Mouse (Mus musculus): Measurements from ENCODE around the gene Vps25.
A peak's percentile ranks its signal among the peaks of the same experiment; 100 is the strongest.

Gene Vps25

DNA sequence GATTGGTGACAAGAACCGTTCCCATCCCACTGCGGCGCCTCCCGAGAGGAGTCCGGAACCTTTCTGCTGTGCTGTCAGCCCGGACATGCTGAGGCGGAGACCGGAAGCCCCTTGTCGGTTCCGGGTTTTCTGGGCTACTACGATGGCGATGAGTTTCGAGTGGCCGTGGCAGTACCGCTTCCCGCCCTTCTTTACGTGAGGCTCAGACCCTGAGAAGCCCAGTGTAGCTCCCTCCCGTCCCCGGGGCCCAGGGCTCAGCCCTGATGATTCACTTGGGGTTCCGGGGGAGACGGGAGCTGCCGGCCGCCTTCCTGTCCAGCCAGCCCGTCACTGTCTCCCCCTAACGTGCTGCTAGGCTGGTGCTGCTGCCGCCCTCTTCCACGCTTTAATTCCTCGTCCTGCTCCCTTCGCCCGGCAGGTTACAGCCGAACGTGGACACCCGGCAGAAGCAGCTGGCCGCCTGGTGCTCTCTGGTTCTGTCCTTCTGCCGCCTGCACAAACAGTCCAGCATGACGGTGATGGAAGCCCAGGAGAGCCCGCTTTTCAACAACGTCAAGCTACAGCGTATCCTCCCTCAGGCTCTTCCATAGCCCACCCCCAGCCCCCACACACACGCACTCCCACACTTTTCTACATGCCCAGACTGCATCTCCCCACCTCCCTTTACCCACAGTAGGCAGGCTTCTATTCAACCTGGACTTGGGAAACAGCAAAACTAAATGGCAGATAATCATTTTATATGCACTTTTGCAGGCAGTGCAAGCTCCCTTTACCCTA, at the start of gene Vps25:
Vps25 (plus strand) TSS at position 95 of the 777 bp plus-strand sequence.
- DNase-seq: peak; percentile 87

GRCm38 (mm10) chr11:101211970-101212369, 41.5 kb upstream of the Vps25 start:
- peak; percentile 46 for DNase-seq

- DNase-seq: no peak
Measured at GRCm38 (mm10) chr11:101216936-101217335, 36.6 kb upstream of the Vps25 start.

DNA sequence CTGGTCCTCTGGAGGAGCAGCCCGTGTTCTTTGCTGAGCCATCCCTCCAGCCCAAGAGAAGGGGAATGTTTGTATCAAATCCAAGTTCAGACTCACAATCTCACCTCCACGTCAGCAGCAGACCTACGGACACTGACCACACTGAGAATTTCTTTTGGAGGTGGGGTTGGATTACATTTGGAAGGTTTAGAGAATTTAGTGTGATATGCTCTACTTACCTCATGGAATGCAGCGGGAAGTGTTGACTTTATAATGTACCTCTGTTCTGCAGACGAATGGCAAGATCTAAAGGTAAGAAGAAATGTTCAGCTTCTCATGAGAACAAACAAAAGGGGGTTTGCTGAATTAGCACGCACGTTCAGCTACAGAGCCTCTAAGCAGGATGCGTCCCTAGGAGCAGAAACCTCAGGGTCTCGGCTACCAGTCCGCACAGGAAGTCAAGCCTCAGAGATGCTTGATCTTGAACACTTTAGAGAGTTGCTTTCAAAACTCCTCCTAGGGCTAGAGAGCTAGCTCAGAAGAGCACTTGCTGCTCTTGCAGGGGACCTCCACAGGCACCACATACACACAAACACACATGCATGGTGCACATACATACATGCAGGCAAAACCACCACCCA, 35.0 kb upstream of the Vps25 start:
- DNase-seq: no peak

- DNase-seq: no peak
Measured at GRCm38 (mm10) chr11:101220853-101221252, 32.7 kb upstream of the Vps25 start.

DNA sequence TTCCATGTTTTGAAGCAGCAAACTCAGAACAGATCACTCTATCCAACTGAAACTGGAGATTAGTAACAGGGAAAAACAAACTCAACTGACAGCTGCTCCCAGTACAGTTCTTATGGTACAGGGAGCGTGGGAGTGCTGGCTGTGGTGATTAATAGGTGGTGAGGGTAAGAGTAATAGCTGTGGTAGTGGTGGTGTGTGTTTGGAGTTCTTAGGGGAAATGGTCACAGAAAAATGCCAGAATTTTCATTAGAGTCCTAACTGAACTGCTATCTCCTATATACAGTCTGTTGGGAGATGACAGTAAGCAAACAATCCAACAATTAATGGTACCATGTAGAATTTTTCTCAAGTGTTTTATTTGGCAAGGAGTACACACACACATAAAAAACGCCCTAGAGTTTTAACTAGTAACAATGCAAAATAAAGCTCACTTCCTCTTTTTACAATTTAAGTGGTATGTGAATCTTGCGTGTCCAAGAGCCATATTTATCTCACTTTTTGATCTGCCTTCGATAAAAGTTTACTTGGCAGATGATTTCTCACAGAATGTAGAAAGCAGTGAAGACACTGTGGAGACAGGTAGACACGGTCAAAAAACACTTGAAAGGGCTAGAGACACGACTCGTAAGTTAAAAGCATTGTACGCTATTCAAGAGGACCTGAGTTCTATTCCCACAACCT, 32.1 kb upstream of the Vps25 start:
- DNase-seq: no peak

DNA sequence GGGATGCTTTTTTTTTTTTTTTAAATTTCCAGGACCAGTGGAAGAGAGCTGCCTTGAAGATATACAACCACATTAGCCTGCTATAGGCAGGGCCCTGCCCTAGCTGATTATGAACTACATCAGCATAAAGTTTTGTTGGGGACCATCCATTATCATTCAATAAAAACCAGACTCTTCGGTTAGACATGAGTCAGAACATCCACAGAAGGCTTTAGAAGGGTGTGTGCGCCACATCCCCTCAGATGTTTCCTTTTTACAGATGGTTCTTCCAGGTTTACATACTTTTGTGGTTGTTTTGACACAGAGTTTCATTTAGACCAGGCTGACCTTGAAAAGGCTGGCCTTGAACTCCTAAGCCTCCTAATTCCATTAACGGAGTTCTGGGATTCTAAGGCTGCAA, 29.2 kb upstream of the Vps25 start:
- DNase-seq: no peak

- peak; percentile 15 for DNase-seq
Measured at GRCm38 (mm10) chr11:101225331-101226064, 28.0 kb upstream of the Vps25 start.

- DNase-seq: peak; percentile 93
Measured at GRCm38 (mm10) chr11:101226065-101226701, 27.3 kb upstream of the Vps25 start, which contains the start of gene Ezh1. Gene Ezh1 (minus strand): TSS chr11:101226463.

- peak; percentile 63 for DNase-seq
Measured at GRCm38 (mm10) chr11:101229361-101229900, 24.1 kb upstream of the Vps25 start.

DNA sequence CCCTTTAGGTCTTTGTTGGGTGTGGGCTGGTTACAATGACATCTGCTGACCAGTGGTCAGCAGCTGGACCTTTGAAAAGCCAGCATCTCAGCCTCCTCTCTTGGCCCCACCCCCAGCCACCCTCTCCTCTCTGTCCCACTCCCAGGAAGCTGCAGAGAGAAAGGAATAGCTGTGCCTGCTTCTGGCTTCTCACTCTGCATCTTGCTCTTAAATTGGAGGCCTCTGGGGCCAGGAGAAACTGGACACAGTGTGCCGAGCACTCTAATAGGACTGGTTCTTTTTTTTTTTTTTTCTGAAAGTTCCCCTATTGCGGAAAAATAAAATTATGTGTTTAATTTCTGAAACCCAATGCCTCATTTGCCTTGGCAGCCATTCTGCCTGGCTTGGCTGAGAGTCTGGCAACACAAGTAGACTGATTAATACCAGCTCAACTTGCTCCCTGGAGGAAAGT, 23.4 kb upstream of the Vps25 start:
- peak; percentile 64 for DNase-seq

DNA sequence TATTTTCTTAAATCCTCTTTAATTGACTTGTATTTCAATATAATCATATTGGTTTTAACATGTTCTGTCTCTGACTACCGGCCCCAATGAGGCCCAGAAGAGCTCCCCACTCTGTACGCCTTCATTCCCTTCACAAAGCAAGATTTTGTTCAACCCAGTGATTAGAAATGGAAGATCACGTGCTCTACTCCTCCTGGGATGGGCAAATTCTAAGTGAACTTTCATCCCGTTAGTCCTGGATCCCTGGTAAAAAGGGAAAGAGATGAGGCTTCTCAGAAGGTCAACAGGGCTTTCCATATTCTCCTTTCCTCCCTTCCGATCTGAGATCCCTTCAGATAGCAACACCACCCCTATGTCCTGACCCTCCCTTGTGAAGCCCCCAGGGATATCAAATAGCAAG, 23.0 kb upstream of the Vps25 start:
- no peak for DNase-seq

DNA sequence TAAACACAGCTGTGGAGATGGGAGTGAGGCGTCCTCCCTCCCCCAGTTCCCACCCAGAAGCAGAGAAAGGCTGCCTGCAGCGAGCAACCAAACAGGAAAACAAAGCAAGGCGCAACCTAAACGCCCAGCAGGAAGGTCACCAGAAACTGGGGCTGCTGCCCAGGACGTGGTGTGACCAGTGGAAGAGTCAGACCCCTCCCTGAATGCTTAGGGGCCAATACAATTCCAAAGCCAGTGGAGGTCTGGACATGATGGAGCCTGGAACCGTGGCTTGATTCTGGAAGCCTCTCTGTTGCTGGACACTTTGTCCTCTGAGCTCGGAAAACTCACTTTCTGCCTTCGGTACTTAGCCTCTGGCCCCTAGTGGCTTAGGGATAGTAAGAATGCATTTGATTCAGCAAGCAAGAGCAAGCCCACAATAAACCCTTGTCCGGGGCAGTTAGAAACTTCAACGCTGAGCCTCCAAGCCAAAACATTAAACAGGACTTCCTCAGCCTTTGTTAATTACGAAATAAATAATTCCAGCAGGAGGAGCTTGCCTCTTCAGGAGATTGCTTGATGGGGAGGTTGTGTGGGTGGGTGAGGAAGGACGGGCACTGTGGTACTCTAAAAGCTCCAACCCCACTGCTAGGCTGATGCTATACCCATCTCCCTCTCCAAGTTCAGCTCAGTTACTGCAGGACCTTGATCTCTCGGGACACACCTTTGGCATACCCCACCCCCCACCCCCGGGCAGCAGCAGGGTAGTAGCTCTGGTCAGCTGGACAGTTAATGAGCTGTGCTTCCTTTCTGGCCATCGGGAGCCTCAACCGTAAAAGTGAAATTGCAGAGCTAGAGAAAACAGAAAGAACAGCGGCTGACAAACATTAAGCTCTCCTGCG, 22.3 kb upstream of the Vps25 start:
- peak; percentile 80 for DNase-seq

DNA sequence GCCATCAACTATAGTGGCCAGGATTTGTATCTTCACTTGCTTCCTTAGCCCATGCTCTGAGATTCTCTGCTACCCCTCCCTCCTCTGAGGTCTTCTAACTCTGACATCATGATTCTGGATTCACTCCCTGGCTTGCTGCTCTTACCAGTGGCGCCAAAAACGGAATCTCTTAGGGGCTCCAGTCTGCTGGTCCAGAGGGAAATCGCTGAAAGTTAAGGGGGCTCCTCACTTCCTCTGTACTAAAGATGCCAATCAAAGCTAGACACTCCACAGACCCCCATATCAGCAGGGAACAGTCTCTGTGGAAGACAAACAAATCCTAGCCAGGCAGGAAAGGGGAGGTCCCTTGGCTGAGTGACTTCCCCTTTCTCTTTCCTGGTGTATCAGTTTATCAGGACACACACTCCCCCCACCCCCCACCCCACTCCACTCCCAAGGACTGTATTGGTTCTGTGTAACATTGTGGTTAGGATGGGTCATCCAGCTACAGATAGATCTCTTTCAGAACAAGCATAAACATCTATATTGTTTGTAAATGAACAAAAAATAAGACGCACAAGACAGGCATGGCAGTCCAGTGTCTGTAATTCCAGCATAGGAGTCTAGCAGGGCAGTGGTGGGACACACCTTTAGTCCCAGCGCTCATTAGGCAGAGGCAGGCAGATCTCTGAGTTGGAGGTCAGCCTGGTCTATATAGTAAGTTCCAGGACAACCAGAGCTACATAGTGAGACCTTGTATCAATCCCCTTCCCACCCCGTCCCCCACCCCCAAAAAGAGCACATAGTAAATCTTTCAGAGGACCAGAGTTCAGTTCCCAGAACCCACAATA, 21.3 kb upstream of the Vps25 start:
- DNase-seq: peak; percentile 64

DNA sequence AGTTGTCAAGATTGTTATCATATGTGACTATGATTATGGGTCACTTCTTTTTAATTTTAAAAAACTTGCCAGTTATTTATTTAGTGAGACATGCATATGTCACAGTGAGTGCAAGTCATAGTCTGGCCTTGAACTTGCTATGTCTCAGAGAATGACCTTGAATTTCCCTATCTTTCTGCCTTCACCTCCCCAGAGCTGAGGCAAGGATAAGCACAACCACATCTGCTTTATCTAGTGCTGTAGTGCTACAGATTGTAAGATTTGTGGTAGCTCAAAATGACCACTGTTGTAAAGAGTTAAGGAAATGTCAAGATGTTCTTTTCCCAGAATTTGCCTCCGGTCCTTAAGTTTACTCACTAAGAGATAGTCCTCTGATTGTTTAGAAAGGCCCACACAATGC, 20.3 kb upstream of the Vps25 start:
- DNase-seq: no peak

DNA sequence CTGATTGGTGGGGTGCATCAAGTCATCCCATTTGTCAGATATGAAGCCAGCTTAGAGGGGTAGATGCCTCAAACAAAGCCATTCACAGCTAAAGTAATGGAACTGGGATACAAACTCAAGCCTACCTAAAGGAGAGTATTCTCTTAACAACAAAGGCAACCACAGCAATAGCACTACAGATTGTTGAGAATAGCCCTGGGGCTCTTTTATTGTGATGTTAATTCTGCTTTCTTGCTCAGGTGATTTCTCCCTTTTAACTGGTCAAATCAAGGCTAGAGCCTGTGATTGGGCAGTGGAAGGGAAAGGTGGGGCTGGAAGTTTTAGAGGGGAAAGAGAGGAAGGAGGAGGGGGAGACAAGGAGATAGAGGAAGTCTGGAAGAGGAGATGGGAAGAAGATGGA, 19.4 kb upstream of the Vps25 start:
- no peak for DNase-seq

GRCm38 (mm10) chr11:101235429-101235828, 18.1 kb upstream of the Vps25 start:
- no peak for DNase-seq

GRCm38 (mm10) chr11:101236782-101237181, 16.7 kb upstream of the Vps25 start:
- no peak for DNase-seq

GRCm38 (mm10) chr11:101238071-101238647, 15.3 kb upstream of the Vps25 start:
- peak; percentile 48 for DNase-seq

GRCm38 (mm10) chr11:101245071-101245470, 8.4 kb upstream of the Vps25 start:
- DNase-seq: peak; percentile 27
